Mouse (Mus musculus): ENCODE measurements around the gene Gm17332. TPM values are rescaled to one million over a fixed set of nuclear protein-coding genes. Genes with fewer than 3 reads are reported as not detected.
"Not testable (repeated sequence)": the region's sequence is repeated elsewhere in the genome, so short reads cannot be mapped to it uniquely, and the experiment has no call there.

The Gm17332 gene
- polyA plus RNA-seq (2015; fragmentation: Nextera tagmentation; extraction: Ambion mirVana): not detected in 2 replicates

- no peaks in the 10 kb centered on the region for H3K36me3 ChIP-seq
- no peaks in the 10 kb centered on the region for H3K27me3 ChIP-seq
- no peak within 1 kb of the TSS for H3K9ac ChIP-seq
- no peak within 1 kb of the TSS for H3K4me2 ChIP-seq
- no peak within 1 kb of the TSS for H3K4me3 ChIP-seq
- no peaks in the 10 kb centered on the region for H3K4me1 ChIP-seq (replicated peaks)
- H3K27ac ChIP-seq: no peak within 1 kb of the TSS
- ATAC-seq (ENCODE audit: low FRiP score): no peak
- H3K9me3 ChIP-seq: peaks cover 10% of the 10 kb centered on the region
These were observed at the start of gene Gm17332 for GRCm38 (mm10) chr11:31182362-31182761. TSS of gene Gm17332 (minus strand) at chr11:31182462.

GRCm38 (mm10) chr11:31229966-31230365 is 47.7 kb upstream of the Gm17332 start:
- no peak overlapping the region for H3K4me3 ChIP-seq
- no peaks in the 10 kb centered on the region for H3K27me3 ChIP-seq
- no peaks in the 10 kb centered on the region for H3K36me3 ChIP-seq
- H3K4me2 ChIP-seq: no peak overlapping the region
- WGBS: 71% methylated on average over 4 of the region's 4 CpGs
- ATAC-seq (ENCODE audit: low FRiP score): no peak
- no peak overlapping the region for H3K9ac ChIP-seq
- H3K27ac ChIP-seq: no peak overlapping the region
- H3K4me1 ChIP-seq (replicated peaks): no peaks in the 10 kb centered on the region
- no peaks in the 10 kb centered on the region for H3K9me3 ChIP-seq

GRCm38 (mm10) chr11:31225359-31225758 is 43.1 kb upstream of the Gm17332 start:
- no peaks in the 10 kb centered on the region for H3K36me3 ChIP-seq
- no peak for ATAC-seq (ENCODE audit: low FRiP score)
- no peaks in the 10 kb centered on the region for H3K4me1 ChIP-seq (replicated peaks)
- WGBS: 100% methylated on average over 1 of the region's 1 CpGs
- H3K9me3 ChIP-seq: no peaks in the 10 kb centered on the region
- H3K9ac ChIP-seq: no peak overlapping the region
- H3K4me3 ChIP-seq: no peak overlapping the region
- no peak overlapping the region for H3K4me2 ChIP-seq
- no peaks in the 10 kb centered on the region for H3K27me3 ChIP-seq
- H3K27ac ChIP-seq: no peak overlapping the region

GRCm38 (mm10) chr11:31218009-31218408 is 35.7 kb upstream of the Gm17332 start:
- no peak overlapping the region for H3K4me3 ChIP-seq
- peak; percentile 59 for ATAC-seq (ENCODE audit: low FRiP score)
- H3K4me2 ChIP-seq: no peak overlapping the region
- no peak overlapping the region for H3K27ac ChIP-seq
- H3K4me1 ChIP-seq (replicated peaks): no peaks in the 10 kb centered on the region
- H3K36me3 ChIP-seq: no peaks in the 10 kb centered on the region
- no peaks in the 10 kb centered on the region for H3K27me3 ChIP-seq
- H3K9ac ChIP-seq: no peak overlapping the region
- no peaks in the 10 kb centered on the region for H3K9me3 ChIP-seq

DNA sequence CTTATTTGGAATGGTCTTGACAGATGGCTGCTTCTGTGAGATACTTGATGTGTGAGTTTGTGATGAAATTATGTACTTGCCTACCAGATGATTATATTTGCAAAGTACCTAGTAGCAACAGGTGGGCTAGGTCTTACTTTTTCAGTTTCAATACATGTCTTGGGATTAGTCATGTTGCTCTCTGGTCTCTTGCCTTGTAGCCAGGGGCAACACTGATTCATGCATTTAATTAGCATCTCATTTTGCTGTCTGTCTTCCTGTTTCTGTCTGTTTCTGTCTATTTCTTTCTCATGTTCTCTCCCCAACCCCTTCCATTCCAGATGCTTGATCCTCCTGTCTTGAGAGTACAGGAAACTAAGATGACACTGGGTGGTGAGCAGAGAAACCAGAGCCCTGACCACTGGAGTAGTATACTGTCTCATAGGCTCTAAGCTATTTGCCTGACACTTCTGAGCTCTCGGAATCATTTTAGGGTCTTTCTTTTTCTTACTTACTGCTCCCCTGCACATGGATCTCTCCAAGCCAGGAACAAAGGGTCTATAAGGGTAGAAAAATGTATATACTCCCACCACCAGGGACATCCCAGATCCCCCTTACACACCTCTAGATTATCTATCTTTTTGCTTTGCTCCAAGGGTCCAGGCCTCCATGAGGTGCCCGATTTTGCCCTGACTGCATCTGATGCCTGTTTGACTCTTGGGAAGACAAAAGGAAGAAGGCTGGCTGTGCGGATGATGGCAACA is 13.5 kb upstream of the Gm17332 start:
- Histone ChIP-seq H3K4me3 (no peak overlapping the region), H3K36me3 (no peaks in the 10 kb centered on the region), H3K4me1 (replicated peaks) (peaks cover 8% of the 10 kb centered on the region; the same call in 1 of the 2 replicates), H3K27me3 (no peaks in the 10 kb centered on the region), H3K9ac (no peak overlapping the region), H3K4me2 (no peak overlapping the region), H3K27ac (no peak overlapping the region), H3K9me3 (no peaks in the 10 kb centered on the region)
- ATAC-seq (ENCODE audit: low FRiP score): no peak
- 62% methylated on average over 3 of the region's 3 CpGs for WGBS

DNA sequence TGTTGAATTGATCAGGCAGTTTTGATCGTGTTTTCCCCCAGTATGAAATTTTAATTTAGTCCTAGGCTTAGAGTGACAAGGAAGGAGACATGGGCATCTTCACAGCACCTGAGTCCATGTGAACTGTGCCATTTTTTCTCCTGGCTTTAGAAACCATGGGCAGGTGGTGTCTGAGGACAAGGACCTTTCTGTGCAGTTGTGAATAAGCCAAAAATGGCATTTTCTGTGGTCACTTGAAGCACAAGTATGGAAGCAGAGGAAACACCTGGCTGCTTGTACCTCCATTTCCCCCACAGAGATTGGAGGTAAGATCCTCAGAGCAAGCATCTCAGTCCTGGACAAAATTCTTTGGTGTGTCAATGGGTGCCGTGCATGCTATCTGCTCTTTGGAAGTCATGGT is 12.5 kb upstream of the Gm17332 start:
- Histone ChIP-seq H3K4me3 (no peak overlapping the region), H3K9me3 (no peaks in the 10 kb centered on the region), H3K4me2 (no peak overlapping the region), H3K36me3 (no peaks in the 10 kb centered on the region), H3K27ac (no peak overlapping the region), H3K4me1 (replicated peaks) (peaks cover 8% of the 10 kb centered on the region; the same call in 1 of the 2 replicates), H3K9ac (no peak overlapping the region), H3K27me3 (no peaks in the 10 kb centered on the region)
- ATAC-seq (ENCODE audit: low FRiP score): no peak
- WGBS: 89% methylated on average over 2 of the region's 2 CpGs

DNA sequence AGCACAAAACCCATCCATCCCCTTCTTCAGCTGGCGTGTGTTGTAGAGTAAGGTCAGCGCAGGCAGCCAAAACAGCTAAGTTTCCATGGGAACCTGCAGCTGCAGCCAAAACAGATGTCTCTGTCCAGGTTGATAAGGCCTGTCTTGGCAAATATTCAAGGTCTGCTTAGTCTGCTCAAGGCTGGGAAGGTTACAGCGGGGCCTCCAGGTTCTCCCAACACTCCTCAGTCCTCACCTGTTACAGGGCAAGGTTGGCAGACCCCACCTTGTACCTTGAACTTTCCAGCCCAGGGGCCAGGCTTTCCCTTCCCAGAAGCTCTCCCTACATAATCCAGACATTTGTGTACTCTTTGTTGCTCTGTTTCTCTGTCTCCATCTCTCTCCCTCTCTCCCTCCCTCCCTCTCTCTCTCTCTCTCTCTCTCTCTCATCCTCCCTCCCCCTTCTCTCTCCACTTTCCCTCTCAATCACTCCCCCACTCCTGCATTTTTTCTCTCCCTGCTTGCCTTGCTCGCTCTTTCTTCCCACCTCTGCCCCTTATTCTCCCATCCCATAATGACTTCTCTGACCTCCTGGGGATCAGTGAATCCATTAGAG is 12.1 kb downstream of the Gm17332 start:
- 18% methylated on average over 4 of the region's 4 CpGs for WGBS
- ATAC-seq (ENCODE audit: low FRiP score): peak; percentile 83
- H3K27ac ChIP-seq: no peak overlapping the region

GRCm38 (mm10) chr11:31169161-31170051 is 12.9 kb downstream of the Gm17332 start:
- Histone ChIP-seq H3K36me3 (no peaks in the 10 kb centered on the region), H3K9ac (peak overlapping the region; percentile 44), H3K27me3 (no peaks in the 10 kb centered on the region), H3K4me3 (peak overlapping the region; percentile 46), H3K4me1 (replicated peaks) (peaks cover 7% of the 10 kb centered on the region), H3K27ac (no peak overlapping the region), H3K4me2 (peak overlapping the region; percentile 56), H3K9me3 (no peaks in the 10 kb centered on the region)
- peak; percentile 96 for ATAC-seq (ENCODE audit: low FRiP score)
- WGBS: 1% methylated on average over 20 of the region's 21 CpGs

More for the DNA sequence above, 12.1 kb downstream of the Gm17332 start:
- Histone ChIP-seq H3K36me3 (no peaks in the 10 kb centered on the region), H3K4me2 (peak overlapping the region; percentile 56), H3K4me3 (peak overlapping the region; percentile 46), H3K9ac (no peak overlapping the region), H3K4me1 (replicated peaks) (peaks cover 7% of the 10 kb centered on the region), H3K27me3 (no peaks in the 10 kb centered on the region), H3K9me3 (no peaks in the 10 kb centered on the region)

- Histone ChIP-seq H3K4me3 (peak overlapping the region; percentile 46), H3K9me3 (no peaks in the 10 kb centered on the region), H3K27ac (no peak overlapping the region), H3K27me3 (no peaks in the 10 kb centered on the region), H3K4me1 (replicated peaks) (peaks cover 7% of the 10 kb centered on the region), H3K4me2 (peak overlapping the region; percentile 56), H3K36me3 (no peaks in the 10 kb centered on the region), H3K9ac (0 out of 2 replicates have a peak overlapping the region, but pooled peaks have one; percentile 44)
- 50% methylated on average over 2 of the region's 2 CpGs for WGBS
- ATAC-seq (ENCODE audit: low FRiP score): no peak
These were observed 13.5 kb downstream of the Gm17332 start for GRCm38 (mm10) chr11:31168831-31169160.

- 92% methylated on average over 3 of the region's 3 CpGs for WGBS
- Histone ChIP-seq H3K36me3 (no peaks in the 10 kb centered on the region), H3K9me3 (no peaks in the 10 kb centered on the region), H3K27ac (no peak overlapping the region), H3K4me2 (no peak overlapping the region), H3K4me3 (no peak overlapping the region), H3K4me1 (replicated peaks) (no peaks in the 10 kb centered on the region), H3K27me3 (no peaks in the 10 kb centered on the region), H3K9ac (no peak overlapping the region)
- no peak for ATAC-seq (ENCODE audit: low FRiP score)
These were observed 25.2 kb downstream of the Gm17332 start for GRCm38 (mm10) chr11:31157021-31157420.

- H3K27ac ChIP-seq; ATAC-seq (ENCODE audit: low FRiP score); H3K9ac ChIP-seq; H3K9me3 ChIP-seq; H3K36me3 ChIP-seq; H3K4me1 ChIP-seq (replicated peaks); H3K27me3 ChIP-seq; H3K4me2 ChIP-seq; H3K4me3 ChIP-seq: not testable (repeated sequence)
- WGBS: 84% methylated on average over 1 of the region's 1 CpGs
These were observed 43.9 kb downstream of the Gm17332 start for GRCm38 (mm10) chr11:31138394-31138793.

DNA sequence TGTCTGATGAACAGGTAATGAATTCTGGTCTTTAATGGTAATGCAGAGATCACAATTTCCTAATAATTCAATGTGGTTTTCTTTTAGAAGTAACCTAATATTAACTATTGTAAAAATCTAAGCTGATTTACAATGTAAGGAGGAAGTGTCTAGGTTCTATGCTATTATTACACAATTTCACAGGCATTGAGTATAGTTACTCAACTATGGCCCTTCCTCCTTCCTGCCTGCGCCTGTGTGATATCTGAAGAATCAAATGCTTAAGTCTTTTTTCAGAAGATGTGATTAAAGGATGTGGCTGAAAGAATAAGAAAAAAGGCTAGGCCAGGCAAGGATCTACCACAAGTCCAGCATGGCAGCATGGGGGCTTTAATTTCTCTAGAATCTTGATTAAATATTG is 47.4 kb downstream of the Gm17332 start:
- not testable (repeated sequence) for H3K4me3 ChIP-seq; H3K27me3 ChIP-seq; H3K27ac ChIP-seq; H3K4me2 ChIP-seq; H3K9me3 ChIP-seq; ATAC-seq (ENCODE audit: low FRiP score); H3K36me3 ChIP-seq; H3K9ac ChIP-seq; H3K4me1 ChIP-seq (replicated peaks)
- WGBS: 77% methylated on average over 1 of the region's 1 CpGs

All from hindbrain, embryonic 13.5 days (tissue).